Mouse (Mus musculus) adrenal gland, postnatal 14 days (tissue): ENCODE results near the gene Pld3. TPM values are rescaled to one million over a fixed set of nuclear protein-coding genes. Genes with fewer than 3 reads are reported as not detected.
"Not testable (repeated sequence)": the region's sequence is repeated elsewhere in the genome, so short reads cannot be mapped to it uniquely, and the experiment has no call there.

Experiments
- DNase-seq: peaks from one replicate; pipeline ENCODE4 v3.0.0; 2021; ENCODE audit warnings: mixed read lengths
- total RNA-seq: library from RNA; stranded (reverse); gene quantifications from 2 replicates; pipeline ENCODE4 v1.2.3, GENCODE M21; 2021

Pld3 gene
- total RNA-seq, 1 experiment from 2014 or later, result 87.2 TPM

DNA sequence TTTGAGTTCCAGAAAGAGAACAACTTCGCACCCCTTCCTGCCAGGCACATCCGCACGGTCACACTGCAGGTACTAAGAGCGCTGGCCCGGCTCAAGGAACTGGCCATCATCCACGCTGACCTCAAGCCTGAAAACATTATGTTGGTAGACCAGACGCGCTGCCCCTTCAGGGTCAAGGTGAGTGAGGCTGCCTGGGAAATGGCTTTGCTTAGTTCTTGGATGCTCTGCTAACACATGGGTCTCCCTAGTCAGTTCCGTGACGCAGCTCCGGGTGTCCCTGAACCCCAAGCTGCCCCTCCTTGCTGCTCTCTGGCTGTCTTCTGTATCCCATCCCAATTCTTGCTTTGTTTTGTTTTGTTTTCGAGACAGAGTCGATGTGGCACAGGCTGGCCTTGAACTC, 29.2 kb downstream of the Pld3 start:
- DNase-seq, result no peak

DNA sequence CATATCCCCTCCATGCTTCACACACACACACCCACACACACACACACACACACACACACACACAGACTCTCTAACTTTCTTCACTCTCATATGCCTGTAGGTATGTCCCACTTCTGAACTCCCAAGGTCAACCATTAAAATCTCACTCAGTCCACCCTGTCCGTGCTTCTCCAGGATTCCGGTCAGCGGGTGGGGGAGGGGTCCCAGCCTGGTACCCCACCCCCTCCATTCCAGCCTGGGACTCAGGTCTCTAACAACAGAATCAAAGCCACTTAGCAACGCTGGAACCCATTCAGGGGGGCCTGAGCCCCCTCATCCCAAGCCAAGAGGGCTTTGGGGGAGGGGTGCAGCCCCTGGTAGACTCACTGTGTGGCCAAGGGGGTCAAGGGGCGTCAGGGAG, 30.1 kb downstream of the Pld3 start, which contains the start of gene Hipk4:
Hipk4 (plus strand) TSS at position 301 of the 400 bp plus-strand sequence.
- DNase-seq, result no peak

DNA sequence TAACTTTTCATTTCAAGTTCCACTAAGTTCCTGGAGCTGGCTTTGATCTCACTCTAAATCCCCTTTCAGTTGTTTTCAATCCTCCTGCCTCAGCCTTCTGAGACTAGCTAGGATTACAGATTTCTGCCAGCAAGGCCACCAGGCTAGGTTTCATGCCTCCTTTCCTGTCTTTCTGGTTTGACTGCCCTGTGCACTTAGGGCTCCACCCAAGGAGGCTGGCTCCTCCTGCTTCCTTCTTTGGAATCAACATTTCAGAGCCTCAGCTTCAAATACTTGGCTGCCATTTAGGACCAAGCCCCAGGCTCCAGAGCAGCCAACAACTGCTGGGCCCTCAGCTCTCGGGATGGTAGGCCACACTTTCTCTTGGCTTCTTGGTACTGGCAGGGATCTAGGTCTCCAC, 32.4 kb downstream of the Pld3 start:
- no peak for DNase-seq

DNA sequence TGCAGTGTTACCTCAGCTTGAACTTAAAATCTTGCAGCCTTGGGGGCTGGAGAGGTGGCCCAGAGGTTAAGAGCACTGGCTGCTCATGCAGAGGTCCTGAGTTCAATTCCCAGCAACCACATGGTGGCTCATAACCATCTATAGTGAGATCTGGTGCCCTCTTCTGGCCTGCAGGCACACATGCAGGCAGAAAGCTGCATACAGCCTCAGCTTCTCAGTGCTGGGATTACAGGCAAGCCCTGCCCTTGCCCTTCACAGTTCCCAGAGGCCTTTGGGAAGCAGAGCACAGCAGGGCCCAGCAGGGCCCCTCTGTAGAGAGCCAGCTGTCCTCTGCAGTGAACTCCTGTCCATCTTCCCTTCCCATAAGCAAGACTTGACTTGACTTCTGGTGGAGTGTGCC, 32.9 kb downstream of the Pld3 start:
- no peak for DNase-seq

DNA sequence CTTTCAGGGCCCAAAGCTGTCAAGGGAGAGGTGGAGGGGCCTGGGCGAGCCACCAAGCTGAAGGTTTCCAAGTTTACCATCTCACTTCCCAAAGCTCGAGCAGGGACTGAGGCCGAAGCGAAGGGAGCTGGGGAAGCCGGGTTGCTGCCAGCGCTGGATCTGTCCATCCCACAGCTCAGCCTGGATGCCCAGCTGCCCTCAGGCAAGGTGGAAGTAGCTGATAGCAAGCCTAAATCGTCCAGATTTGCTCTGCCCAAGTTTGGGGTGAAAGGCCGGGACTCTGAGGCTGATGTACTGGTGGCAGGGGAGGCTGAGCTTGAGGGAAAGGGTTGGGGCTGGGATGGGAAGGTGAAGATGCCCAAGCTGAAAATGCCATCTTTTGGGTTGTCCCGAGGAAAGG, 34.7 kb downstream of the Pld3 start:
- DNase-seq, result no peak

DNA sequence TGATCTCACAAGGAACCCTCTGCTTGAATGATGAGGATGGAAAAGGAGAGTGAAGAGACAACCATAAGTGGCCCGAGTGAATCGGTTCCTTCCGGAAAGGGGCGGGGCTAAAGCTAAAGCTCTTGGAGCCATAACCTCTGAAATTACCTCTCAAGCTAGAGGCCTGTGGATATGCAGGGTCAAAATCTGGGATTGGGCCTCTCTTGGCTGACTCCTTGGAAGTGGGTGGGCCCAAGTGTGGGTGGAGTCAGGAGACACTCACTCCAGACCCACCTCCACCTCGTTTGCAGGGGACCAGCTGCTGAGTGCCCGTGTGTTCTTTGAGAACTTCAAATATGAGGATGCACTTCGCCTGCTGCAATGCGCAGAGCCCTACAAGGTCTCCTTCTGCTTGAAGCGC, 38.1 kb downstream of the Pld3 start:
- DNase-seq, result no peak

DNA sequence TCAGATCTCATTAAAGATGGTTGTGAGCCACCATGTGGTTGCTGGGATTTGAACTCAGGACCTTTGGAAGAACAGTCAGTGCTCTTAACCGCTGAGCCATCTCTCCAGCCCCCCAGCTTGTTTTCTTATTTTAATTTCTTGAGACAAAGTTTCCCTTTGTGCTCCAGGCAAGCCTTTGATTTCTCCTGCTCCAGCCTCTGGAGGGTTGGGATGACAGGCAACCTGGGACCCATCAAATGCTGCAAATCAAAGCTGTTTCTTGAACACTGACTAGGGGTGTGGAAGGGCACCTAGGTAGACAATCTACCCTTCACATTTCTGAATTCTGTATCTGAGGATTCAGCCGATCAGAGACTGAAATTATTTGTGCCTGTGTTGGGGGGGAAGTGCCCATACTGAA, 42.2 kb downstream of the Pld3 start:
- no peak for DNase-seq

DNA sequence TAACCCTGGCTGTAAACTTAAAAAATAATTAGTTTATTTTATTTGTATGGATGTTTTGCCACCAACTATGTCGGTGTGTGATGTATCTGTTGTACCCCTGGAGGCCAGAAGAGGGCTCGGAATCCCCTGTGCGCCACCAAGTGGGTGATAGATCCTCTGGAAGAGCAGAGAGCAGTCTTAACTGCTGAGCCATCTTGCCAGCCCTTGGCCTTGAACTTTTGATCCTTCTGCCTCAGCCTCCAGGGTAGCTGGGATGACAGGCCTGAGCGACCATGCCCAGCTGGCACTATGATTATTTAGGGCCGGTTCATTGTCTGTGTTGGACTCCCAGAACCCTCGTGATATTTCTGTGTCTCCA, 44.4 kb downstream of the Pld3 start:
- peak; percentile 84 for DNase-seq

DNA sequence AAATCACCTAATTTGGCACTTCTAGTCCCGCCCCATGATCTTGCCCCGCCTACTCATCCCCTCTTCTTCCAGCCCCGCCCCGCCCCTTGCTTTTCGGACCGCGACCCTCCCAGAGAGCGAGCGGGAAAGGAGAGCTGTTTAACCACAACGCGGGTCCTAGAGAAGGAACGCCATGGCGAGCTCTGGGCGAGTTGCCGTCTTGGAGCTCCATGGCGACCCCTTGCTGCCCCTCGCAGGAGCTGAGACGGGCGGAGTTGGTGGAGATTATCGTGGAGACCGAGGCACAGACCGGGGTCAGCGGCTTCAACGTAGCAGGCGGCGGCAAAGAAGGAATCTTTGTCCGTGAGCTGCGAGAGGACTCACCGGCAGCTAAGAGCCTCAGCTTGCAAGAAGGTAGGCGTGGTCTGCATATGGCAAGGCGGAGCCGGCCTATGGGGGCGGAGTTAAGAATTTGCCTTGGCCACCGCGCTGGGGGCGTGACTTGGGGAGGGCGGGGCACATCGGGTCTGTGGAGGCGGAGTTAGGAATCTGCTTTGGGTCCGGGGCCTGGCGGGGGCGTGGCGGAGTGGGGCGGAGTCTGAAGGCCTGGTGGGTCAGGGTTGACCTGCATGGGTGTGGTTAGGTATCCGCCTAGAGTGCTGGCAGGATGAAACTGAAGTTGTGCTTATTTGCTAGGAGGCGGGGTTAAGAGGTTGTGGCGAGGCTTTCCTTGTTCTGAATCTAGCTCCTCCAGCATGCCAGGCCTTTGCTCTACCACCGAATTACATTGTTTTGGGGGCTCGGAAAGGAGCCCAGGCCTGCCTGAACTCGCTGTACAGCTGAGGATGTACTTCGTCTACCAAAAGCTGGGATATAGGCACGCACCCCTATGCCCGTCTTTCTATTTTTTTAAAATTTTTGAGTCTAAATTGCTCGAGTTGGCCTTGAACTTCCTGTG, 45.0 kb downstream of the Pld3 start:
- DNase-seq, result peak; percentile 100

DNA sequence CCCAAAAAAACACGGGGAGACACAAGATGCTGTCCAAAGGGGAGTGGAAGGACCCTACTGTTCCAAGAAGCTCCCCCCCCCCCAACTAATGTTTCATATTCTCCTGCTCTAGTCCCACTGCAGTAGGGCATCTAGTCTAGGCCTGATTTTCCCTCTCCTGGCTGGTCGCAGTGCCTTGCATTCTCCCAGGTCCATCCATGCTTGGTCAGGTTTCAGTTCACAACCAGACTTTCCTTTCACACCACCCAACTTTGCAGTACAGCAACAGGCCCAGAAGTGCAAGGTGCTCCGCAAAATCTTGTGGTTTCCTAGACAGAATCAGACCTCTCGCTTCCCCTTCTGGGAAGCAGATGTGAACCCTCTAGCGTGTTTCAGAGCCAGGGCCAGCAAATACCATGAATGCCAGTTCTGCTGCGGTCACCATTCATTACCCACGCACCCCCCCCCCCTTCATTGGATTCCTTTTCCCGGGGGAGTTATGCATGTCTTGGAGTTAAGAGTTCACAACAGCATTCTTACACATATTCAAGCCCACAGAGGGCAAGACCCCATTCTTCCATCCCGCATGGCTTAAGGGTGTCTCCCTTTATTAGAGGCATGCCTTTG, 46.1 kb downstream of the Pld3 start:
- no peak for DNase-seq

DNA sequence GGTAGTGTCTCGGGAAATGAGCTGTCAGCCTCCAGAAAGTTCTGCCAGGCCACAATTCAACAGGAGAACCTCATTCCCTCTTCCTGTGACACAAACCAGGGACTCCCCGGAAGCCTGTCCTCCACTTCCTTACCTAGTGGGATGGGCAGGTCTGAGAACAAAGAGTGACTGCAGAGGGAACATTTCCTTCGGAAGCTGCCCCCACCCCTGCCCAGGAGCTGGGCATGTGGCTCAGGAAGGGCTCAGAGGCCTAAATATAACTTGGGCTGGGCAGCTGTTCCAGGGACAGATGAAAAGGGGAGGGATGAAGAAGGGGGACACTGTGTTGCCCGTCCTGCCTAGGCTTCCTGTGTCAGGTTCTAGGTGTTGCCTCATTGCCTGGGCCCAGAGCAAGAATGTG, 51.4 kb downstream of the Pld3 start:
- peak; percentile 60 for DNase-seq

DNA sequence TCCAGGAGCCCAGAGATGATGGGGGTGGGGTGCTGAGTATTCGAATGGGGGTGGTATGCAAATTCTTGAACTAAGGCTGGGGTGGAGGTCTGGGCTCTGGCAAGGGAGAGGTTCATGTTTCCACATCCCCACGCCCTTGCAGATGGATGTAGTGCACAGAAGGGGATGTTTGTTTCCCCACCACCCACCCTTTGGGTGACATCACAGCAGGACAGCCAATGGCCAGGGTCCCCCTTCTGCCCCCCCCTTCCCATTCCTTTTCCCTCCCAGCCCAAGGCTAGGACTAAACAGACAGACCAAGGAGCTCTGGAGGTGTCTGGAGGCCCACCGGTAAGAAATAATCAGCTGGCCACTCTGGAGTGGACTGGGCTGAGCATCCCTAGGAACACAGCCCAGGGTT, 54.0 kb downstream of the Pld3 start, which contains the start of gene Prx:
Prx (plus strand) TSS at position 289 of the 400 bp plus-strand sequence.
- no peak for DNase-seq

DNA sequence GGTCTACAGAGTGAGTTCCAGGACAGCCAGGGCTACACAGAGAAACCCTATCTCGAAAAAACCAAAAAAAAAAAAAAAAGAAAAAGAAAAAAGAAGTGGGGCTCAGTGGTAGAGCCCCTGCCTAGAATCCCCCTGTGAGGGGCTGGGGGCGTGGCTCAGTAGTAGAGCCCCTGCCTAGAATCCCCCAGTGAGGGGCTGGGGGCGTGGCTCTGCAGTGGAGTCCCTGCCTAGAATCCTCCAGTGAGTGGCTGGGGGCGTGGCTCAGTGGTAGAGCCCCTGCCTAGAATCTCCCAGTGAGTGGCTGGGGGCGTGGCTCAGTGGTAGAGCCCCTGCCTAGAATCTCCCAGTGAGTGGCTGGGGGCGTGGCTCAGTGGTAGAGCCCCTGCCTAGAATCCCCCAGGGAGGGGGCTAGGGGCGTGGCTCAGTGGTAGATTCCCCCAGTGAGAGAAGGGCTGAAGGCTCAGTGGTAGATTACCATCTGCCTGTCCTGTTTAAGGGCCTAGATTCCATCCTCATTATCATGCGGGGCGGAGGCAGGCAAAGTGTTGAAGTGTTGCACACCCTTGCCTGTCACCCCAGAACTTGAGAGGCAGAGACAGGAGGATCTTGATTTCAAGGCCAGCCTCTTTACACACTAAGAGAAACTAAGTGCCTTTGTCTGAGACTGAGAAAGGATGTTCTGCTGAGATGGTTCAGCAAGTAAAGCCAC, 58.2 kb downstream of the Pld3 start:
- DNase-seq, result not testable (repeated sequence)

DNA sequence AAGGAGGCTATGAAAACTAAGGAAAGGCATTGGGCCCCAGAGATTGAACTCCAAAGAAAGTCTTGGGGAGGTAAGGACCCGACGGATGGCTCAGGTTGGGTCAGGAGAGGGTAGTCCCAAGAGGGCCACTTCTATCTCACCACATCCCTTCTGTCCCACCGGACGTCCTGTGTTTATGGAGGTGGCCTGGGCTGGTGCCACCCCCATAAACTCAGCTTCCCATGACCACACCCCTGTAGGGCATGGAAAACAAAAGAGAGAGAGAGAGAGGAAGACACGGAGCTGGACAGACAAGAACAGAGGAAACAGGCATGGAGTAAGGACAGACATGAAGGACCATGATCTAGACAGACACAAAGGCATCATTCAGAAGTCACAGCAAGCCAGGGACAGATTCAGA, 59.6 kb downstream of the Pld3 start:
- DNase-seq, result no peak

DNA sequence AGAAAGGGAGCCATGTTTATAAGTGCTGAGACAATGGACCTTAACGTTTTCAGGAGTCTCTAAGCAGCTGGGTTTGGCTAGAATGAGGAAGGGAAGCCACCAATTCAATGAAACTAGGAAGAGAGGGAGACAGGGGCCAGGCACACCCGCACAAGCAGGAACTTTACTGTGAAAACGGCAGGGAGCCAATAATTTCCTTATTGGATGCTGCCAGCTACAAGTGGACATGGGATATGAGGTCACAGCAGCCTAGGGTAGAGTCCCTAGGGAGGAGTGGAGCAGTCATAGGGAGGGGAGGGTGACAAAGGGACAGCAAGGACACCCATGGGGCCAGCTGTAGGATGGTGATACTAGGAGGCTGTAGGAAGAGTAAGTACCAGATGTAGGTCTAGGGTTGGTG, 60.0 kb downstream of the Pld3 start:
- no peak for DNase-seq

DNA sequence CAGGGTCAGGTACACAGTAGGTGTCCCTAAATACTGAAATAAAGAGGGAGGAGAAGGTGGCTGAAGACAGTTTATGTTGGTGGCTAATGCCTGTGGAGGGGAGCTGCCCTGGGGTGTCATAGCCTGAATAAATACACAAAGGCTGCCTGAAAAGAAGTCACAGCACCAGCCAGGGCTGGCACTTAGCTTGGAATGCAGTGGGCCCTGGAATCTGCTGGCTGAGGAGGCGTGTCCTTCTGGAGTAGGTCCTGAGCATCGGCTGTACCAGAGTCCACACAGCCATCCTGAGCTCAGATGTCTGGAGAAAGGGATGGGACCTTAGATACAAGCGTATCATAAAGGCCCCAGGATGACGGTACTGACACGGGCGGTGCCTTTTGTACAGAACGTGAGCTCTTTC, 61.2 kb downstream of the Pld3 start:
- DNase-seq, result no peak

DNA sequence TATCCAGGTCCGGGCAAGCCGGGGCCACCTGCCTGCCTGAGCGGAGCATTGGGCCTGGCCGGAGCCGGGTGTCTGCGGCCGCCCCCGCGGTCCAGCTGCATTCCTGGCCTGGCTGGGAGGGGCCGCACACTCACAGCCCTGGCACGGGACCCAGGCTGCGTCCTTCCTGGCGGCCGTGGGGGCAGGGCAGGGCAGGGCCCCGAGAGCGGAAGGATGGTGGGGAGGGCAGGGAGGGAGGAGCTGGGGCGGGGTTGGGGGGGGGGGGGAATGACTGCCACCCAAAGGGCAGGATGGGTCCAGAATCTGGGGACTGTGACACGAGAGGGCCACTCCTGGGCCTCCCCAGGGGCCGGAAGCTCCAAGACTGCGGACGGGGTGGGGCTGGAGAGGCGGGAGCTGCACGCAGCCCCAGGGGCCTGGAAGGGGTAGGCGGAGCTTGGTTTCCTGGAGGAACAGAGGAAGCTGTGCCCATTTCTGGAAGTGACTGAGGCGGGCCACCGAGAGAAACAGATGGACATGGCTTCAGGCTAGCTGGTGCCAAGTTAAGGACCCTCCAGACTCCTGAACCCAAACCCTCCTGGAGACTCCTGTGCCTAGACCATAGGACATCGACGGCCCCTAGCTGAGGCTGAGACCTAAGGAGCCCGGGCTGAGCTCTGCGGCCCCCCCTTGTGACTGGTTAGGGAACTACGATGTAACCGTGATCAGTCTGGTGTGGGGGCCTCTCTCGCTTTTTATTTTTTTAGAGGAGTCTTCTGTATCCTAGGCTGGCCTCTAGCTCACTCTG, 62.3 kb downstream of the Pld3 start:
- DNase-seq, result peak; percentile 98

DNA sequence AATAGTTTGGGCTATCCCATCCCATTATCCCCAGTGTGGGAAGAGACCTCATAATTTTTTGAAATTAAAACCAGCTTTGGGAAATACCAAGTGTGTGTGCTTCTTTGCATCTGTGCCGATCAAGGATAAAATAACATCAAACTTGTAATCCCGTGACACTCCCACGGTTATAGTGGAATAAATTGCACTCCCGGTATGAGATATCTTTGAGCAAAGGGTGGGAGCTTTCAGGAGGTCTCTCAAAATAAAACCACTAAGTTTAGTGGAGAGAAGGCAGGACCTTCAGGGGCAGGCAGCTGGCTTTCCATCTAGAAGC, 62.8 kb downstream of the Pld3 start:
- DNase-seq, result no peak

DNA sequence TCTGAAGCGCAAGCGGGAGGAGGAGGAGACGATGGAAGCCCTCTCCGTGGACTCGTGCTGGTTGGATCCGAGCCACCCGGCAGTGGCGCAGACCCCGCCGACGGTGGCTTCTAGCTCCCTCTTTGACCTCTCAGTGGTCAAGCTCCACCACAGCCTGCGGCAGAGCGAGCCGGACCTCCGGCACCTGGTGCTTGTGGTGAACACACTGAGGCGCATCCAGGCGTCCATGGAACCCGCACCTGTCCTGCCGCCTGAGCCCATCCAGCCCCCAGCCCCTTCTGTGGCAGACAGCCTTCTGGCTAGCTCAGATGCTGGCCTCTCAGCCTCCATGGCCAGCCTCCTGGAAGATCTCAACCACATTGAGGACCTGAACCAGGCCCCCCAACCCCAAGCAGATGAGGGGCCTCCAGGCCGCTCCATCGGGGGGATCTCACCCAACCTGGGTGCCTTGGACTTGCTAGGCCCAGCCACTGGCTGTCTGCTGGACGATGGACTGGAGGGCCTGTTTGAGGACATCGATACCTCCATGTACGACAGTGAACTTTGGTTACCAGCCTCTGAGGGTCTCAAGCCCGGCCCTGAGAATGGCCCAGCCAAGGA, 63.6 kb downstream of the Pld3 start:
- DNase-seq, result no peak

DNA sequence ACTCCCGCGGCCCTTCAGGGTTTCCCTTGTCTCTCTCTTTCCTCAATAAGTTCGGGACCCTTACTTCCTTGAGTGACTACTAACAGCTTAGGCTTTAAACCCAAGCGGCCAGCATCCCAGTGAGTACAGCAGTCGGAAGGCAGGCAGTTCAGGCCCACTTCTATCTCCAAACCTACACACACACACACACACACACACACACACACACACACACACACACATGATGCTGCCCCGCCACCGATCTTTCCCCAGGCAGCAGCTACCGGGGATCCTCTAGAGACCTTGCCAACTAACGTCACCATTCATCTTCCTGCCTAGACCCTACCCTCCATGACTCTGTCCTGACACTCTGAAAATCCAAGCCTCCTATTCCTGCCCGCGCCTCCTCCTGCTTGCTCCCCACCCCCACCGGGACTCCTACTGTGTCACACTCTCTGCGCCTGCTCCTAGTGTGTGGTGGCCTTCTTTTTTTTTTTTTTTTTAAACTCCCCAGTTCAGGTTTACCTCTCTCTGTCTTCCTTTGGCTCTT, 65.2 kb downstream of the Pld3 start:
- peak; percentile 92 for DNase-seq

DNA sequence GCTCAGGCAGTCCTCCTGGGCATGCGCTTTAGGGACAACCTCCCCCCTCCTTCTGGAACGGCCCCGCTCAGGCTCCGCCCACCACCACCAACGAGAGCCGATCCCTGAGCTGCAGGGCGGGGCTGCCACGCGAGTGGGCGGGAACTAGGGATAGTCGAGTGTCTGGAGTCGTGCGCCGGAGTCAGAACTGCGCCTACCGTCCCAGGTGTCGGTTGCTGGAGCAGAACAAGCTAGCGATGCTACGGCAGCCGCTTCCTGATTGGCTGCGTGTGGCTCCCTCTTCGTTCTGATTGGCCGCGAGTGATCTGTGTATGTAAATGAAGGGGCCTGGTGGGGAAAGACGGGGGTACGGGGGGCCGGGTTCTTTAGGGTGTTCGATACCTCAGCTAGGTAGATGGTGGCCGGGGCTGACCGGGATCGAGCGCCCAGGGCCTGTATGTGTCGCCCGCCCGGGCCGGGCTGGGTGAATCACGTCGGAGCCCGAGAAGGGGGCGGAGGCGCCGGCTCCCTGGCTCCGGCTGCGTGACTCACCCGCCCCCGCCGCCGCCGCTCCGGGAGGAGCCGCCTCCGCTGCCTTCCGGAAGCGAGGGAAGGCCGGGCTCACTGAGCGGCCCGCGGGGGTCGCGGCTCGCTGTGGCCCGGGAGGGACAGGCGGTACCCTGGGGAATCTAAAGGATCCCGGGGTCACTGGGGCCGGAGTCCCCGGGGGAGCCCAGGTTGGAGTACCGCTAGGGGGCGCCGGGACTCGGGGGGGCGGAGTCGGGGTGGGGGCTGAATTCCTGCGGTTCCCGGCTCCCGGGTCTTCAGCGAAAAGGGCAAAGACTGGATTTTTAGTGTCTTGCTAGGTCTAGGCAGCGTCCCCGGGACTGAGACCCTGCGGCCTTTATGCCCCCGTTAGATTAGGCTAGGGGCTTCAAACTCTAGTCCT, 66.0 kb downstream of the Pld3 start, which contains the start of gene Sertad1:
Sertad1 (plus strand) TSS at position 141 of the 928 bp plus-strand sequence.
- DNase-seq, result peak; percentile 100
